Mouse (Mus musculus) bone marrow macrophage, adult 2 months (primary cell): ENCODE measurements around the gene Plaur.

ENCODE experiments used
- CTCF ChIP-seq: IDR thresholded peaks from 2 replicates; pipeline ENCODE4 v1.5.1; 2012; ENCODE audit warnings: low read depth, mild to moderate bottlenecking, low read length, moderate library complexity
- POLR2A ChIP-seq: IDR thresholded peaks from 2 replicates; pipeline ENCODE4 v1.6.1; 2012; ENCODE audit warnings: mild to moderate bottlenecking, low read depth, low read length, borderline replicate concordance

DNA sequence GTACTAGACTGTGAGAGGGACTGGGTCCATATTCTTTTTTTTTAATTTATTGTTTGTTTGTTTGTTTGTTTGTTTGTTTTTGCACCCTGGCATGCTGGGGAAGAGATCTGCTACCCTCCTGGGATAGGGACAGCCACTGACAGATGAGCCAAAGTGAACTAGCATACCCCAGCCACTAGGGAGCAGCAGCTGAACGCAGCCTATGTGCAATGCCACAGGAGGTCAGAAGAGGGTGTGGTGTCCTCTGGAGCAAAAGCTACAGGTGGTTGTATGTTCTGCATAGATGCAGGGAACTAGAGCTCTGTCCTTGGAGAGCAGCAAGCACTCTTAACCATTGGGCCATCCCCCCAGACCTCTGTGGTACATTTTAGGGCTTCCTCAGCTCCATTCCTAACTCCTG, 20.5 kb upstream of the Plaur start:
- TF ChIP-seq CTCF: peak; percentile 98
- no peak for TF ChIP-seq POLR2A
